Mouse (Mus musculus) ZHBTc4 (cell line): ENCODE measurements around the gene Fhl2.

Source experiments
- DNase-seq: peaks from one replicate; pipeline ENCODE4 v3.0.0-alpha.2; 2011; ENCODE audit warnings: low read depth, low spot score

The Fhl2 gene

GRCm38 (mm10) chr1:43110556-43110955 lies 86.2 kb downstream of the Fhl2 start:
- DNase-seq: peak; percentile 87

DNA sequence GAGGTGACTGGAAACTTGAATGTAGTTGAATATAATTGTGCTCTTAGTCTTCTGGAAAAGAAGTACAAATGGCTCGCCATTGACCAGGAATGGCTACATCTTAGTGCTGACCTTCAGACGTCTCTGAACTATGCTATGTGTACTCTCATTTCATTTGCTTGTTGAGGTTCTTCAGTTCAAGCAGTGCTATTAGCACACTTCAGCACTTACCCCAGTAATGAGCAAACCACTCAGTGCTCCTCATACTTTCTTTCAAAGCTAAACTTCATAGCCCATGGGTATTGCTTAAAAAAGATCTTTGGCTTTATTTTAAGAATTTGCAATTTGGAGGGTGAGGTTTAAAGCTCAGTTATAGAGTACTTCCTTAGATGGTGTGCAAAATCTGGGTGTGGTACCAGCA lies 88.1 kb downstream of the Fhl2 start:
- DNase-seq: no peak

GRCm38 (mm10) chr1:43098031-43098984 lies 98.5 kb downstream of the Fhl2 start, which contains the start of the genes Tgfbrap1 and AI597479:
Gene Tgfbrap1 (minus strand): TSS chr1:43098637.
Gene AI597479 (plus strand): TSS chr1:43098710.
- peak; percentile 96 for DNase-seq

- DNase-seq: peak; percentile 43
These were observed 102.6 kb downstream of the Fhl2 start for GRCm38 (mm10) chr1:43094206-43094605.

GRCm38 (mm10) chr1:43092056-43093015 lies 104.4 kb downstream of the Fhl2 start:
- peak; percentile 55 for DNase-seq

DNA sequence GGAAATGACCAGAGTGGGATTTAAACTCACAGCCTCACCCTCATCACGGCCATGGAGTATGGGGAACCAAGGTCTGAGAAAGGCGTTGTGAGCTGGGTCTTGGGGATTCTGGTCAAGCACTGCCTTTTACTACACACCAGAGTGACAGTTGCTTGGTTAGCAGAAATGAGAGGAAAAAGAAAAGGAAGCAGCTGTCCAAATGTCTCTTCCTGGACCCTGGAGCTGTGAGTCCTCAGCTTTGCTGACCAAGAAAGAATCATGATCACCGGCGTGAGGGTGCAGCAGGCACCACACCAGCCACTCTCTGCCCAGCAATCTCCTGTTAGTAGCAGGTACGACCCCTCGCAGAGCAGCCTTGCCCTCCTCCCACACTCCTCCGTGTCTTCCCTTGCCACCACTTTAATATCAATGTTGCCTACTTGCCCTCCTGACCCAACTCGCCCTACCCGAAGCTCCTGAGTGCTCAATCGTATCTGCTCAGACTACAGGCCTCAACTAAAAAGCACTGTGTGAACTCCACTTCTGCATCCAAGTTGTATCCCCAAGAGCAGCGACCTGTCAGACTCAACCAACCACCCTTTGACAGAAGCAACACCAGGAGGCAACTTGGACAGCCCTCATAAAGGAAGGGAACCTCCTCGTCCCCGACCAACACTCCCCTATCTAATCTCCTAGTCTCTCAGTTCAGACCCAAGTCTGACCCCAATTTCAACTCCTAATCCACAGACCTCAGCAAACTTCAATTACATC lies 105.3 kb downstream of the Fhl2 start:
- peak; percentile 17 for DNase-seq

DNA sequence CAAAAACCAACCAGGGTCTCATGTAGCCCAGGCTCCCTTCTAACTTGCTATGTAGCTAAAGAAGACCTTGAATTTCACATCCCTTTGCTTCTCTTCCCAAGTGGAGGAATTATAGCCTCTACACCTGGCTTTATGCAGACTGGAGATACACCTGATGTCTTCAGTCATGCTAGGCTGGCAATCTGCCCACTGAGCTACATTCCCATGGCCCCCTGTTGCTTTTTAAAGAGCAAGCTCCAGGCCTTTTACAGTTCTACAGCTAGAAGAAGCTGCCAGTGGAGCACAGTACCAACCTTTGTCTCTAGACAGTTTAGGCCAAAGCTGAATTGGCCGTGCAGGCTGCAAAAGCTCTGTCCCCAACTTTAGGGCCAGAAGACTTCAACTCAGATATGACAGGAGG lies 106.4 kb downstream of the Fhl2 start:
- no peak for DNase-seq

- no peak for DNase-seq
These were observed 113.8 kb downstream of the Fhl2 start for GRCm38 (mm10) chr1:43082946-43083345.

- no peak for DNase-seq
These were observed 118.7 kb downstream of the Fhl2 start for GRCm38 (mm10) chr1:43078124-43078523.

DNA sequence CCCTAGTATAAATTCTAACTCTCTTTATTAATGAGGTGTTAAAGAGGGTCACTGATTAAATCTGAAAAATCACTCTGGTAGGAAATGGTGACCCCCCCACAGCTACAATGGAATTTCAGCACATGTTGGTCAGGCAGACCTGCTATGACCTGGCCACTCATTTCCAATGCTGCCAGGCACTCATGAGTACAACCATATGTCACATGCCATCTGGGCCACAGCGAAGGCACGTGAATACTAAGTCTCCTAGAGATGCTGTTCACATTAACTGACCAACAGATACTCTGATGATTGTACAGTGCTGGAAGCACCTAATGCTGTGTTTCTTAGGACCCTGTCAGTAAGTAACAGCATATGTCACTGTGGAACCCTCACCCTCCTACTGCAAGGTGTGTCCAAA lies 122.0 kb downstream of the Fhl2 start:
- DNase-seq: no peak
